Mouse (Mus musculus): ENCODE measurements around the gene Nucb1.

Nucb1 gene

GRCm38 (mm10) chr7:45461326-45461725 is 48.9 kb downstream of the Nucb1 start:
- no peak for DNase-seq

DNA sequence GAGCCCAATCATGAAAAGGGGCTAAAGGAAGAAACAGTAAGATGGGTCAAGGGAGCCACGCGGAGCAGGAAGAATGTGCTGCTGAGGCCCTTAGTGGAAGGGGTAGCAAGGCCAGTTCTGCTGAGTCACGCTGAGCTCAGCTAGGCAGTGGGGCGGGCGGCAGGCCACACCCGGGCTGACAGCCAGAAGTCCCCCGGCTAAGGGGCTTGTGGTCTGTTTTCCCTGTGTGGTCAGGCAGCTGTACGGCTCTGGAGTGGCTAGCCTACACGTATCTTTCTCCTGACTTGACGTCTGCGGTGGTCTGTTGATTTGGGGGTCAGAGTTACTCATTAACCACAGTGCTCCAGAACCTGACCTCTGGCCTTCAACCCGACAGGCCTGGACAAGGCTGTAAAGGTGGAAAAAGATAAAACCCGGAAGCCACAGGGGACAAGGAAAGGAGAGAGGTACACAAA is 49.3 kb downstream of the Nucb1 start:
- no peak for DNase-seq

DNA sequence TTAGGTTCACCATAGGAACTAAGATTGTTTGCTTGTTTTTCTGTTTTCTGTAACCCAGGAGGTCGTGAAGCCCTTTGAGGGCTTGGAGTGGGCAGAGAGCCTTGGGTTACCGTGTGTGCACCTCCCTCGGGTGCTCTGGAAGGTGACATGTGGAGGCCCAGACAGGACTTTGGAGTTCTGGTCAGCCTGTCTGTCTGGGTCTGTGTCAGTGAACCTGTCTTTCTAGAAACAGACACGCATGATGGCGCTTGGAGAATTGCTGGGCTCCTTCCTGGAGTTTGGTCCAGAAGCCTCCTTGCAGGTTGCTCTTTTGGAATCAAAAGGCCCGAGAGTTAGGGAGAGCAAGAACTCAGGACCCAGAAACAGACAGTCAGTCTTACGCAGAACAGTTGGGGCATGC is 49.8 kb downstream of the Nucb1 start:
- no peak for DNase-seq

DNA sequence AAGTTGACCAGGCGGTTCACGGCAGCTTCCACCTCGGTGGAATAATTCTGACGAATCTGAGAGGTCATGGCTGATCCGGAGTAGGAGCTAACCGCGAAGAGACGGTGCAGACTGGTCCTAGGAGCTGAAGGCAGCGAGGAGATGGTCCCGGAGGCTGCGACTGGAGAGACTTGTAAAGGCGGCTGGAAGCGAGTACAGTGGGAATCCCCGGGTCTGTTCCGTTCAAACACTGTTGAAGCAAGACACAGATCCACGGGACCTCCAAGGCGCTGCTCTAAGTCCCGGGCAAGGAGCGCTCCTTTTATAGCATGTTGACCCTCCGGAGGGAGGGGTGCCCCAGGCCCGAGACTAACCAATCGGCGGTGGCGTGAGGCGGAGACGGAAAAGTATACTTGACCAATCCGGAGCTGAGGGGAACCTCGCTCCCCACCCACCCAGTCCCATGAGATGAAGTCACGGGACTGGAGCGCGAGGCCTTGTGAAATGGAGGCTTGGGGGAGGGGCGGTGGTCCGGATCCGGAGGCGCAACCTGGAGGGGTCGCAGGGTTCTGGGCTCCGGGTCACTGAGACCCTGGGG is 50.6 kb downstream of the Nucb1 start, which contains the start of gene Ftl1:
Gene Ftl1 (minus strand): TSS at position 321 of the 577 bp plus-strand sequence.
- peak; percentile 94 for DNase-seq

GRCm38 (mm10) chr7:45458748-45459563 is 51.2 kb downstream of the Nucb1 start:
- DNase-seq: peak; percentile 80

GRCm38 (mm10) chr7:45457204-45458060 is 52.8 kb downstream of the Nucb1 start:
- no peak for DNase-seq

DNA sequence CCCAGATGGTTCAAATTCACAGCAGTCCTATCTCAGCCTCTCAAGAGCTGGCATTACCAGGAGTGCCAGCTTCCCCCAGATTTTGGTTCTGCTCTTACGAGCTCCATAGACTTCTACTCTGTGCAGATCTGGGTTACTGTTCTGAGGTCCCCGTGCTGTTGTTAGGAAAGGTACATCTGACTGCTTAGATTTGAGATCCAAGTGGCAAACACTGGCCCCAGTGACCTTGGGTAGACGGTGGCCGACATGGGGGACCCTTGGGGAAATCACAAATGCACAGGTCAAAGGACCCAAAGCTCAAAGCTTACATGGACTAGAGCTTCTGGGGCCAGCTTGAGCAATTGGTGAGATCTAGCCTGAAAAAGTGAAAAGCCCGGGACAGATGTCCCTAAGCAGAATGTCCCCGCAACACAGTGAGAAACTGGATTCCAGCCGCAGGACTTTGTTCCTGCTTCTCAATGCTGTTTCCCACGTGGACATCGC is 53.4 kb downstream of the Nucb1 start:
- no peak for DNase-seq

- no peak for DNase-seq
Observed at GRCm38 (mm10) chr7:45455932-45456696, 54.1 kb downstream of the Nucb1 start.

GRCm38 (mm10) chr7:45454971-45455370 is 55.2 kb downstream of the Nucb1 start:
- DNase-seq: no peak

GRCm38 (mm10) chr7:45451344-45451982 is 58.7 kb downstream of the Nucb1 start:
- peak; percentile 86 for DNase-seq

- no peak for DNase-seq
Observed at GRCm38 (mm10) chr7:45449974-45450373, 60.2 kb downstream of the Nucb1 start.

- DNase-seq: no peak
Observed at GRCm38 (mm10) chr7:45447325-45447990, 62.7 kb downstream of the Nucb1 start.

- DNase-seq: no peak
Observed at GRCm38 (mm10) chr7:45446589-45446988, 63.6 kb downstream of the Nucb1 start.

DNA sequence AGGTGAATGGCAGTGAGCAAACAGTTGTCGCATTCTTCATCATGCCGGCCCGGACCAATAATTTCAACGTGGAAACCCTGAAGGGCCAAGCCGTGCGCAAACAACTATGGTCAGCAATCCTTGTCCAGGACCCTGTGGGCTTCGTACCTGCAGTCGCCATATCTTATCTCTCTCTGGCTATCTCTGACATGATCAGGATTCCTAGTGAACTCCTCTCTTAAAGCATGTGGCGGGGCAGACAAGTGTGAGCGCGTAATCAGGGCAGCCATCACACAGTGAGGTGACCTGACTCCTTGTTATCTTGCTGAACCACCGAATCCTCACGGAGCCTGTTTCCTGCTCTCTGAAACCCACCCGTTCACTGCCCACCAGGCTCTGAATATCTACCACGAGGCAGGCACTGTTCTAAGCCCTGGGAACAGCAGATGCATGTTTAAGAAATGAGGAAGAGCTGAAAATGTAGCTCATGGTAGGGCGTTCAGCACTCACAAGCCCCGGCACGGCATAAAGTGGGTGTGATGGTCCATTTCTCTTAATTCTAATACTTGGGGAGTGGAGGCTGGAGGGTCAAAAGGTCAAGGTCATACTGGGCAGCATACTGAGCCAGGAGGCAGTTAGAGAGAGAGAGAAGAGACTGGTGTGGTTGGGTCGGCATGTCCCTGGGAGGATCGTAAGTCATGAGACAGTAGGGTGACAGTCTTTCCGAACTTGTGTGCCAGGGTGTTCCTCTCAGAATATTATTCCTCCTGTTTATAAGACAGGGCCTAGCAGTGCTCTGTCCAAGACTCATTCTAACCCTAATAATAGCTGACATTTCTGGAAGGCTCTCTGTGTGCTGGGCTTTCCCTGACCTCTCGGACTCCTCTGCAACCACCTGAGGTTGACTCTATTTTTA is 66.4 kb downstream of the Nucb1 start:
- no peak for DNase-seq
